Mouse (Mus musculus) common myeloid progenitor, adult 5-6 weeks (primary cell): ENCODE data around the gene Xaf1. TPM values are rescaled to one million over a fixed set of nuclear protein-coding genes. Genes with fewer than 3 reads are reported as not detected.

Experiments used
- ATAC-seq: replicated peaks from 2 replicates; pipeline ENCODE4 v1.8.0; 2016; ENCODE audit warnings: low read depth, mild to moderate bottlenecking, moderate TSS enrichment, inconsistent platforms; ENCODE audit not compliant: poor library complexity, severe bottlenecking
- total RNA-seq: library from RNA; stranded (forward); fragments of 200-1000, 187-1606 nt; gene quantifications from 2 replicates; pipeline ENCODE4 v1.2.3, GENCODE M21; 2017

The Xaf1 gene
- total RNA-seq, 1 experiment from 2014 or later, result 12.7 TPM

DNA sequence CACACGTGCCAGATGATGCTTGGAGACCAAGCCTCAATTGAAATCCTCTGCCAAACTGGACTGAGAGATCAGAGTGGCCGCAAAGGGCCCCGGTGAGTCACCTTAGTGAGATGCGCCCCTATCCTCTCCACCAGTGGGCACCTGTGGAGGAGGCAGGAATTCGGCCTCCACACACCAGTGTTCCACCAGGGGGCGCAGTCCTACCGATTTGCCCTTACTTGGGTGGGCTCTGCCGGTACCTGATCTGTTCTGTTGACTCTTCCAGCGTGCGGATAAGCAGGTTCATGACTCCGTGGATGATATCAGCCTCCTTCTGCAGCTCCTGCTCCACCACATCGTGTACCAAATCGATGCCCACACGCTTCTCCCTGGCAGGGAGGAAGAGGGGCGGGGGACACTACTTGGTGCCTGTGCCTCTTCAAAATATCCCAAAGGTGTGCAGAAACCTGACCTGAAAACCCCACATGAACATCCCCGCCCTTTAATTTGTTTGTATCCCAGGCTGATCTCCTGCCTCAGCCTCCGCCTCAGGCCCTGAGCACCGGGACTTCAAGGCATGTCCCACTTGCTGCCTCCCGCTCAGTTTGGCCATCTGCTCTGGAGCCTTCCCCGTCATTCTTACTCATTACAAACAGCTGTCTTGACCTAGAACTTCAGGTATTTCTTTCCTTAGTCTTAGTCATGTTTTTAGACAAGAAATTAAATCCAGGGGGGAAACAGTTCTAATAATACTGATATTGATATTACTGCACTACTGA is 53.7 kb downstream of the Xaf1 start:
- ATAC-seq, result peak; percentile 86; the same call in 1 of the 2 replicates

DNA sequence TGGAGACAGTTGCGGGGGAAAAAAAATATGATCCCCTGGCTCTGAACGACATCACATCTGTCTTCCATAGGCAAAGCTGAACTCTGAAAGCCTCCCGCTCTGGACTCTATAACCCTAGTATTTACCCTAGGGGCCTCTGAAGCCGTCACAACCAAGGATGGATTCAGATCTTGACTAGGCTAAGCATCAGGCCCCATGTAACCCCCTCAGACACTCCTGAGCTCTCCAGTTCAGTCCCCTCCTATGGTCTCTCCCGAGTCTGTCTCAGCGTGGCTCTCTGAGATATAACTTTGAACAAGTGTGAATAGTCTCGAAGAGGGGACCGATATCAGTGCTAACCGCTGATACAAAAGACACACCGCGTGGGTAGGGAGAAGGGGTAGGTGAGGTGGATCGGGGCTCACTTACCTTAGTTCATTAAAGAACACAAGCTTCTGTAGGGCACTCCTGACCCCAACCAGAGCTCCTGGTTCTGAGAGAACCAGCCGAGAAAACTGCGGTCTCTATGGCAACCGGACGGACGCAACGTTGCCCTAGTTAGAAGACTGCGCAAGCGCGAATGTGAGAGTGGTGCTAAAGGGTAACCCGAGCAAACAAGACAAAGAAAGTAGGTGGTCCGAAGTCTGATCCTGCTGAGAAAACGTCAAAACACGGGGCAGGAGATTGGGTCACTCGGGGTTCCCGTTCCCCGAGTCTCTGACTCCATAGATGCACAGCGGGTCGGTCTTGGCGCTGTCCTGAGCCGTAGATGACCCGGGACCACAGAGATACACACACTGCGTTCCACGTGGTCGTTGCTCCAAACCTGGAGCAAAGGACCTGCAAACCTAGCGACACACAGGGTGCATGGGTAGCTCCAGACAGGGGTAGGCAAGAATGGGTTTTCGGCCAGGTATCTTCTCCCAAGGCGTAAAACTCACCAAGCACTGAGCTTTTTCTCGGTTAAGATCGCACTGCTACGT is 60.2 kb downstream of the Xaf1 start:
- peak; percentile 60 for ATAC-seq

DNA sequence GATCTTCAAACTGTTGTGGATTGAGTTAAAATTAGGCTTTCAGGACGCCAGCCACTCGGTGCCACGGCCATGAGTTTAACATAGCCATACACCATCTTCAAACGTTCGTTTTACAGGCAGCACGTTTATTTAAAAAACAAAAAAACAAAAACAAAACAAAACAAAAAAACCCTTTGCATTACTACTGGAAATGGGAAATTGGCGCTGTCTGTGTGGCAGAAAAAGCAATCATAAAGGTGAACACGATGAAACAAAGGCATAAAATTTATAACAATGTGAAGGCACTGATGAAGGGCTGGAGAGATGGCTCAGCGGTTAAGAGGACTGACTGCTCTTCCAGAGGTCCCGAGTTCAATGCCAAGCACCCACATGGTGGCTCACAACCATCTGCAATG is 60.9 kb downstream of the Xaf1 start, which contains the start of gene Tekt1:
Gene Tekt1, minus strand, starts transcription at position 96 of the 395 bp plus-strand sequence.
- no peak for ATAC-seq

Other genes starting within 250 kb of the Xaf1 start
- gene Pitpnm3, start 165.9 kb upstream of the Xaf1 start, total RNA-seq, result not detected in 2 replicates
- 0.46 TPM in 1 of 2 replicates, not detected in the other for gene Gm43951, start 94.8 kb upstream of the Xaf1 start, total RNA-seq
- gene 4933427D14Rik, start 94.2 kb upstream of the Xaf1 start, total RNA-seq, result 21.7 and 39.7 TPM in 2 replicates
- gene Txndc17, start 94.1 kb upstream of the Xaf1 start, total RNA-seq, result 41.7 and 43.9 TPM in 2 replicates
- gene Med31, start 86.0 kb upstream of the Xaf1 start, total RNA-seq, result 10.1 and 17.1 TPM in 2 replicates
- 0.34 TPM in 1 of 2 replicates, not detected in the other for gene Slc13a5, start 34.4 kb upstream of the Xaf1 start, total RNA-seq
- not detected in 2 replicates for gene Fbxo39, start 12.8 kb downstream of the Xaf1 start, total RNA-seq
- gene Tekt1, start 60.8 kb downstream of the Xaf1 start, total RNA-seq, result 0.18 TPM in 1 of 2 replicates, not detected in the other
- gene Smtnl2, start 110.1 kb downstream of the Xaf1 start, total RNA-seq, result 0.23 TPM in 1 of 2 replicates, not detected in the other
- gene Ggt6, start 133.9 kb downstream of the Xaf1 start, total RNA-seq, result not detected in 2 replicates
- gene Mybbp1a, start 139.7 kb downstream of the Xaf1 start, total RNA-seq, result 138 and 260 TPM in 2 replicates
- 38.1 and 49.9 TPM in 2 replicates for gene Spns2, start 188.3 kb downstream of the Xaf1 start, total RNA-seq
- gene Spns3, start 248.9 kb downstream of the Xaf1 start, total RNA-seq, result 20.5 and 29.3 TPM in 2 replicates